Mouse (Mus musculus) lung, postnatal 0 days (tissue): Measurements from ENCODE around the gene Palld. TPM values are rescaled to one million over a fixed set of nuclear protein-coding genes. Genes with fewer than 3 reads are reported as not detected.

Experiments
- ATAC-seq: fragments of 200-750 bp; cut with Nextera tagmentation; 2 replicates; pipeline ENCODE4 v1.8.0; 2017; ENCODE audit warnings: moderate library complexity
- DNase-seq: peaks from one replicate; pipeline ENCODE4 v3.0.0-alpha.2; 2016; ENCODE audit warnings: low spot score
- H3K27ac ChIP-seq: fragments of 300-500 bp; sonication (generic); 2 replicates; pipeline ENCODE4 v1.5.1; 2014; ENCODE audit warnings: antibody characterized with exemption, mild to moderate bottlenecking, low read length, mixed read lengths
- H3K27me3 ChIP-seq: fragments of 300-500 bp; sonication (generic); replicated peaks from 2 replicates; pipeline ENCODE4 v1.6.1; 2014; ENCODE audit warnings: low read length, mixed read lengths; ENCODE audit not compliant: insufficient read depth
- H3K36me3 ChIP-seq: fragments of 300-500 bp; sonication (generic); 2 replicates; pipeline ENCODE4 v1.6.1; 2014; ENCODE audit warnings: low read length, mixed read lengths; ENCODE audit not compliant: insufficient read depth
- H3K4me1 ChIP-seq: fragments of 300-500 bp; sonication (generic); 2 replicates; pipeline ENCODE4 v1.6.1; 2014; ENCODE audit warnings: antibody characterized with exemption, low read depth, low read length, mixed read lengths; ENCODE audit not compliant: insufficient read depth
- H3K4me2 ChIP-seq: fragments of 300-500 bp; sonication (generic); replicated peaks from 2 replicates; pipeline ENCODE4 v1.6.1; 2014; ENCODE audit warnings: low read depth, mild to moderate bottlenecking, low read length, moderate library complexity, mixed read lengths
- H3K4me3 ChIP-seq: fragments of 300-500 bp; sonication (generic); 2 replicates; pipeline ENCODE4 v1.5.1; 2014; ENCODE audit warnings: low read depth, low read length
- H3K9ac ChIP-seq: fragments of 300-500 bp; sonication (generic); replicated peaks from 2 replicates; pipeline ENCODE4 v1.6.1; 2014; ENCODE audit warnings: low read depth, mild to moderate bottlenecking
- H3K9me3 ChIP-seq: fragments of 300-500 bp; sonication (generic); 2 replicates; pipeline ENCODE4 v1.6.1; 2016; ENCODE audit warnings: low read length, mixed read lengths
- CTCF ChIP-seq: IDR thresholded peaks from 2 replicates; pipeline ENCODE4 v1.5.1; 2016; ENCODE audit warnings: antibody characterized with exemption, mild to moderate bottlenecking
- EP300 ChIP-seq: IDR thresholded peaks from 2 replicates; pipeline ENCODE4 v1.6.1; 2016; ENCODE audit warnings: antibody characterized with exemption, mild to moderate bottlenecking, control low read depth
- WGBS: fragments of 180-500 bp; shearing (Covaris S2); extraction: QIAGEN DNeasy Blood & Tissue Kit; methylation state at CpG from one replicate; pipeline ENCODE4 v1.1.7; 2014; 5-methylcytosine and 5-hydroxymethylcytosine counted together
- polyA plus RNA-seq: library from polyadenylated mRNA; unstranded; fragments of >200 nt; fragmentation: Nextera tagmentation; extraction: Ambion mirVana; gene quantifications from 2 replicates; pipeline ENCODE4 v1.2.1, GENCODE M21; 2015

Palld gene
- polyA plus RNA-seq, 1 experiment from 2014 or later, result 130 TPM

- Histone ChIP-seq H3K4me1 (no peaks in the 10 kb centered on the region), H3K4me2 (no peak overlapping the region), H3K9ac (no peak overlapping the region), H3K4me3 (no peak overlapping the region), H3K27me3 (no peaks in the 10 kb centered on the region), H3K27ac (no peak overlapping the region), H3K9me3 (no peaks in the 10 kb centered on the region), H3K36me3 (no peaks in the 10 kb centered on the region)
- TF ChIP-seq EP300, result no peak
- no peak for TF ChIP-seq CTCF
- 21% methylated on average over 10 of the region's 10 CpGs for WGBS
- DNase-seq (peak; percentile 52), ATAC-seq (peak; percentile 47; the same call in 1 of the 2 replicates)
Observed at GRCm38 (mm10) chr8:61745181-61745980, 157.1 kb downstream of the Palld start.

GRCm38 (mm10) chr8:61743764-61744562, 158.5 kb downstream of the Palld start:
- H3K9me3 ChIP-seq, result no peaks in the 10 kb centered on the region
- no peaks in the 10 kb centered on the region for H3K36me3 ChIP-seq
- TF ChIP-seq EP300 (no peak), CTCF (no peak)
- no peaks in the 10 kb centered on the region for H3K27me3 ChIP-seq
- H3K9ac ChIP-seq, result no peak overlapping the region
- DNase-seq (peak; percentile 32), ATAC-seq (peak; percentile 49)
- H3K4me3 ChIP-seq, result no peak overlapping the region
- no peak overlapping the region for H3K27ac ChIP-seq
- no peaks in the 10 kb centered on the region for H3K4me1 ChIP-seq
- WGBS, result 74% methylated on average over 6 of the region's 6 CpGs
- H3K4me2 ChIP-seq, result no peak overlapping the region

- TF ChIP-seq EP300, result no peak
- TF ChIP-seq CTCF, result no peak
- no peak for ATAC-seq
Observed at GRCm38 (mm10) chr8:61737465-61737864, 165.0 kb downstream of the Palld start.

GRCm38 (mm10) chr8:61736739-61737243, 165.7 kb downstream of the Palld start:
- Histone ChIP-seq H3K27ac (no peak overlapping the region), H3K36me3 (no peaks in the 10 kb centered on the region), H3K9ac (no peak overlapping the region), H3K4me2 (no peak overlapping the region), H3K27me3 (no peaks in the 10 kb centered on the region), H3K4me1 (no peaks in the 10 kb centered on the region), H3K9me3 (no peaks in the 10 kb centered on the region), H3K4me3 (no peak overlapping the region)
- TF ChIP-seq CTCF (no peak), EP300 (no peak)
- WGBS, result 87% methylated on average over 8 of the region's 8 CpGs
- no peak for ATAC-seq
- DNase-seq, result no peak

More at GRCm38 (mm10) chr8:61737465-61737864, 165.0 kb downstream of the Palld start:
- no peak overlapping the region for H3K9ac ChIP-seq
- no peak for DNase-seq
- H3K27me3 ChIP-seq, result no peaks in the 10 kb centered on the region
- no peaks in the 10 kb centered on the region for H3K4me1 ChIP-seq
- H3K27ac ChIP-seq, result no peak overlapping the region
- WGBS, result 97% methylated on average over 4 of the region's 4 CpGs
- no peaks in the 10 kb centered on the region for H3K36me3 ChIP-seq
- H3K4me3 ChIP-seq, result no peak overlapping the region
- H3K9me3 ChIP-seq, result no peaks in the 10 kb centered on the region
- no peak overlapping the region for H3K4me2 ChIP-seq

- Histone ChIP-seq H3K36me3 (no peaks in the 10 kb centered on the region), H3K27me3 (no peaks in the 10 kb centered on the region), H3K9ac (no peak overlapping the region), H3K4me3 (no peak overlapping the region), H3K4me1 (no peaks in the 10 kb centered on the region), H3K4me2 (no peak overlapping the region), H3K27ac (no peak overlapping the region), H3K9me3 (no peaks in the 10 kb centered on the region)
- ATAC-seq, result no peak
- DNase-seq, result no peak
- WGBS, result 48% methylated on average over 4 of the region's 4 CpGs
- TF ChIP-seq EP300 (no peak), CTCF (peak; percentile 52)
Observed at GRCm38 (mm10) chr8:61736117-61736516, 166.4 kb downstream of the Palld start.

- H3K4me2 ChIP-seq, result no peak overlapping the region
- no peaks in the 10 kb centered on the region for H3K36me3 ChIP-seq
- H3K9me3 ChIP-seq, result no peaks in the 10 kb centered on the region
- TF ChIP-seq CTCF (no peak), EP300 (no peak)
- H3K9ac ChIP-seq, result no peak overlapping the region
- DNase-seq, result no peak
- no peak for ATAC-seq
- H3K4me1 ChIP-seq, result no peaks in the 10 kb centered on the region
- WGBS, result 84% methylated on average over 8 of the region's 8 CpGs
- no peaks in the 10 kb centered on the region for H3K27me3 ChIP-seq
- H3K4me3 ChIP-seq, result no peak overlapping the region
- H3K27ac ChIP-seq, result no peak overlapping the region
Observed at GRCm38 (mm10) chr8:61734164-61734563, 168.3 kb downstream of the Palld start.
